Mouse (Mus musculus) spleen, adult 2 months (tissue): ENCODE results near the gene Slc35g3.

Experiments
- CTCF ChIP-seq: fragments of 200-500 bp; IDR thresholded peaks from 2 replicates; pipeline ENCODE4 v1.5.1; 2011; ENCODE audit warnings: mild to moderate bottlenecking, inconsistent platforms; ENCODE audit not compliant: insufficient read depth, insufficient read length, insufficient replicate concordance; ENCODE audit errors: extremely low read depth
- POLR2A ChIP-seq: fragments of 200-500 bp; IDR thresholded peaks from 2 replicates; pipeline ENCODE4 v1.6.1; 2011; ENCODE audit warnings: low read depth, low read length, inconsistent platforms

GRCm38 (mm10) chr11:69751635-69752034 is 10.1 kb downstream of the Slc35g3 start:
- no peak for TF ChIP-seq CTCF
- TF ChIP-seq POLR2A, result no peak
